Mouse (Mus musculus) heart, postnatal 14 days (tissue): ENCODE results near the gene Ydjc. TPM values are rescaled to one million over a fixed set of nuclear protein-coding genes. Genes with fewer than 3 reads are reported as not detected.
A peak's percentile ranks its signal among the peaks of the same experiment; 100 is the strongest.

Source experiments
- DNase-seq, 2 experiments: peaks; one replicate each; pipeline ENCODE4 v3.0.0; 2021 to 2022
- intact Hi-C: fragments of 180-260 bp; cut with DNase I; formaldehyde crosslinking; loops from one replicate; pipeline ENCODE4 v1.15.1; 2025
- long read RNA-seq, 2 experiments: library from polyadenylated mRNA; stranded (forward); transcript quantifications; one replicate each; pipeline ENCODE4 v2.0.0; 2021
- total RNA-seq, 2 experiments: library from RNA; stranded (reverse); gene quantifications; 2 replicates each; pipeline ENCODE4 v1.2.3; 2021

The Ydjc gene
- 1 to 10 TPM; 1.3 TPM for total RNA-seq
- long read RNA-seq, experiment 1, partial matches to known transcripts = 0 of 1 reads
- long read RNA-seq, experiment 1, other reads (novel, unspliced or antisense) = 0 of 1 reads
- long read RNA-seq, experiment 2, partial matches to known transcripts = 0 of 2 reads
- long read RNA-seq, experiment 2, other reads (novel, unspliced or antisense) = 0 of 2 reads

DNA sequence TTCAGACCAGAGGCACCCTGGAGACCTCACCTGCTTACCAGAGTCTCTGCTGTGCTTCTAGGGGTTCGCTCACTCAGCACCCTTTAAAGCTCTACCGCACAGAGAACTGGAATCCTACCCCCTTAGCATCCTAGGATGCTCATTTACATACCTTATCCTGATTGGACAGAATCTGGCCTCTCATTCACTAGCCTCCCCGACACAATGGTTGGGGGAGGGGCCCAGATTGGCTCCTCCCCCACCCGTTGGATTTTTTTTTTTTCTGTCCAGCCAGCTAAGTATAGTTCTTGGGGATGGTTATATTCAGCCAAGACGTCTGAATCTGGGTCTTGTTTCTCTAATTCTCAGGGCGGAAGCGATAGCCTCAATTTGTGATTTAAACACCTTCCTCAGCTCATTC is at the start of gene Ydjc:
TSS of gene Ydjc (plus strand) at position 283 of the 400 bp plus-strand sequence.
- intact Hi-C loops = loop anchor here (5.0 kb wide), 1 partner anchor 133 kb away; the partner anchor contains the start of gene Tmem191c

DNA sequence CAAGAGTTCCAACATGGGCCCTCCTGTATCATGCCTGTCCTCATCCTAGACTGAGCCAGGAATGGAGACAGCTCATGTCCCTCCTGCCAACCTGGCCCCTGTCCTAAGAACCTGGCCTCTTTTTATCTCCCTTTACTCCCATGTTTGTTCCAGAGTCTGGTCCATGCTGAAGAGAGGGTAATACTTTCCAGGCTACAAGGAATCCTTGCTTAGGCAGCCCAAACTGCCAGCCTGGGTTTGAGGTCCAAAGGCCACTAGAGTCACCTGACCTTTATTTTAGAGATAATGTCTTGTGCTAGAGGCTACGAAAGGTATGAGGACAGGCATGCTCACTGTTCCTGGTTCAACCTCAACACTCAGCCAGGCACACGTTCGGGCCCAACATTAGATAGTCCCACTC is 47.5 kb upstream of the Ydjc start:
- intact Hi-C loops = no loop called here
- DNase-seq = no peak

More for the DNA sequence above, at the start of gene Ydjc:
- no peak for DNase-seq

DNA sequence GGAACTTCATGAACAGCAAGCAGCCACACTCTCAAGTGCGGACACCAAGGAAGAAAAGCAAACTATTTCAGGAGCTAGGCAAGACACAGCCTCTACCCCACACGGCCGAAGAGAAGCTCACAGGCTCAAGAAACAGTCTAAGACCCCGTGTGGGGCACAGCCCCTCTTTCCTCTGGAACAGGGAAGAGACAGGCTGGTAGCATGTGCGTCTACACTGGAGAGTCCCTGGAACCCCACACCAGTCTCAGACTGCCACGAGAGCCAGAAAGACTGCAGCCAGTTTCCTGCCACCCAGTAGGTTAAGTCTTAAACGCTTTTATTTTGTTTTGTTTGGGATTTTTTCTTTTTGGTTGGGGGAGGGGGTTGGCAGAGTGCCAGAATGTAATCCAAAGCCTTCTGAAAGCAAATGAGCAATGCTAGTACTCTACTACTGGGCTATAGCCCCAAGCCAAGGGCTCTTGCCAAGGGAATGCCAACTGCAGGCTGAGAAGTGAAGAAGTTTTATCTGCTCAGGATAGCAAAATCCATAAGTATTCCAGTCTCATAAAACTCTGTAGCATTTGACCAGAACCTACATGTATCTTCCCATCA is 41.7 kb upstream of the Ydjc start:
- peak in 1 of 2 experiments; percentile 11 for DNase-seq
- intact Hi-C loops = no loop called here

DNA sequence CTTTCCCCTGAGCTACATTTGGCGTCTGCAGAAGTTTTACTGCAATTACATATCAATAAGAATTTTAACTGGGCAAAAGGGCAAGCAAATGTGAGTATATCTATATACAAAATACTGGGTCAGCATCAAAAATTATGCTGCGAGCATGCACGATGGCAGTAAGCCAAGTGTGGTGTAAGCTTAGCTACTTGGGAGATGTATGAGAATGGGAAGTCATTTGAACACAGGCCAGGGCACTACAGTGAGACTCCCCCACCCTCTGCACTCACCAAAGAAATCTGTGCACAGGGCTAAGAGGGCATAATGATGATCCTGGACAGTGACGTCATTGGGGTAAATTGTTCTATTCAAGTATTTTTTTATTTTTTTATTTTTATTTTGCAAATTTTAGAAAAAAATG is 39.8 kb upstream of the Ydjc start:
- intact Hi-C loops = no loop called here

DNA sequence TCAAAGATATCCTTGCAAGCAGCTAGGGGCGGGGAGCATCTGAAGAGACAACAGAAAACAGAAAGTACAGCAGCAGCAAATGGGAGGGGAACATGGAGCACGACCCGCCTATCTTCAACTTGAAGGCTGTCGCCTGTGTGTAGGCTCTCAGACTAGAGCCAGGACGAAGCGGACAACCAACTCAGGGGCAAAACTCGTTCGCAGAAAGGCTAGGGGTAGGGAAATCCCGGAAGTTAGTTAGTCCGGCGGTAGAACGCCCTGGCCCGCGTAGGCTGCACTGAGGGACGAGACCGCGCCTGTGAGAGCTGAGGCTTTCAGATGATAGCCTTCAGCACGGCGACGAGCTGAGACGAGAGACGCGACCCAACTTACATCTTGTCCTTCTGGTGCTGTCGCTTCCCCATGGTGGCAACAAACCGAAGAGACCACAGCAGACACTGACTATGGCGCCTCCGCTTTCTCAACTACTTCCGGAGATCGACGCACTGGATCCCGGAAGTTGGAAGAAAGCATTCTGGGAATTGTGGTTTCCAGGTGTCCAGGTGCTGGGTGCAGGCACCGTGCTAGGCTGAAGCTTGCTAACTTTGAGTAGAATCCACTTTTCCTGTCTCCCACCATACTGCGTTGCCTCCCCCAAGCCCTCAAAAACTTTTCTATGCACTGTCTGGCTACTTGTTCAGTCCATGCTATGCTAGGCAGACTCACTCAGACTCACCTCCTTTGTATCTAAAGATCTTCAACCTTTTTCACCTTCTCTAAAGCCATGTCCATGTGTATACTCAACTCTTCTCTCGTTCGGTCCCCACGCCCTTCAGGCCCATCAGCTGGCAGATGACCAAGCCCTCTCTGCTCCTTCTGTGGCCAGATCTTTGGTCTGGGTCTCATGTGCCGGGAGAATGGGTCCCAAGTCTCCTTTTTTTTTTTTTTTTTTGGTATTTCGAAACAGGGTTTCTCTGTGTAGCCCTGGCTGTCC is 33.4 kb upstream of the Ydjc start, which contains the start of gene Ppil2:
TSS of gene Ppil2 (minus strand) at position 487 of the 973 bp plus-strand sequence.
- intact Hi-C loops = no loop called here
- peak; percentile 65 to 72 for DNase-seq

More for the DNA sequence above, 39.8 kb upstream of the Ydjc start:
- no peak for DNase-seq

DNA sequence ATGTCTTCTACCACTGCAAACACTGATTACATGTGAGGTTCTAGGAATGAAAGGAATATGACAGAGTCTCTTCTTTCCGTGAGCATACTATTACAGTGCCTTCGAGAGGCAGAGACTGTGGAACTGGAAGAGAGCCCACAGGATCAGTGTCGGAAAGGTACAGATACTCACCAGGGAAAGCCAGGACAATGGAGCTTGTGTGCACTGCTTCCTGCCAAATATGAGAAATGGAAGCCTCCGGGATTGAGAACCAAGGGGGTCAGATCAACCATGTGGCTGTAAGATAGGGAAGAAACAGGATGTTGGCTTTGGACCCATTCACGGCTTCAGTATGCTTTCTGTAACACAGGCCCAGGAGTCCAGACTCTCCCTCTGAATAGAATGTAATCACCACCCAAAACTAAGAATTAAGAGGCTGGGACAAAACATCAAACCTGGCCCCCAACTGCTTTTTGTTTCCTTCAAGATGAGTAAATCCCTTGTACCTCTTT is 27.1 kb upstream of the Ydjc start:
- no peak for DNase-seq
- intact Hi-C loops = no loop called here

DNA sequence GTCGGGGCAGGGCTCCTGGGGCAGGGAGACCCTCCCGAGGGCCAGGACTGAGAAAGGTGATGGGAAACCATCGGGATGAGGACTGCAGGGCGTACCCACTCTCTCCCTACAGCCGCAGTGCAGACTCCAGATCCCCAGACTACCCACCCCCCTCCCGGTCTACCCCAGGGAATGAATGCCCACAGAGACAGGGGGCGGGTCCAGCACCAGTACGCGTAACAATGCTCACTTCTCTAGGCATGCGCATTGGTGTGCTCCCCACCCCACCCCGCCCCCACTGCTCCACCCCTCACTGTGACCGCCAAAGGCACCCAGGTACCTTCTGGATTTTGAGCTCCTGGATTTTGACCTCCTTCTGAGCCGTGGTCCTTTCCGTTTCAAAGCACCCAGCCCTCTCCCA is 22.9 kb upstream of the Ydjc start:
- intact Hi-C loops = no loop called here
- no peak for DNase-seq

DNA sequence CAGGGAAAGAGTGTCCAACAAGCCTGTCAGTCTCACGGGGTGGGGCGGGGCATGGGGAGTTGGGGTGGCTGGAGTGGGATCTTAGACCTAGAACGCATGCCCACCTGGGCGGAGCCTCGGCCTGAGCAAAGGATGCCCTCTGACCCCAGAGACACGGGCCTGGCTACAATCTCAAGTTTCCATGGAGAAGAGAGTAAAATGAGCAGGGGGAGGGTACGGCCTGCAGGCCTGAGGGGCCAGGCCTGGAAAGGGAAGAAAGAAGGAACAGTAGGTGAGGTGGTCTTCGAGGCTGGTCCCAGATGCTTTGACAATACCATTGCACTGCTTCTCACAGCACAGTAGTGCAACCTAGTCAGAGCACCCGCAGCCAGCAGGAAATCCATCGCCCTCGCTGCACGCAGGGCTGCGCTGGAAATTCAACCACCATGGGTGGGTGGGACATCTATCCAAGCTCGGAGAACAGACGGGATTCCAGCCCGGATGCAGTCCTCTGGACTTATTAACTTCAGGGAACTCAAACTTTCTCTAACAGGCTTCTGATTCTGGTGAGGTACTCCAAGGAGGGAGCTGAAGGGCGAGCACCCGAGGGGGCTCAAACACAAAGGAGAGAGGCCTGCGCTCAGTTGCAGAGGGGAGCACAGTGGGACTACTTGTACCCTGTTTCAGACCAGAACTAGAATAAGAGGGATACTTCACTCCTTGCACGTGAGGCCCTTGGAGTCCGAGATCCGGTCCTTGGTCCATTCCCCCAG is 20.1 kb upstream of the Ydjc start:
- intact Hi-C loops = no loop called here
- no peak for DNase-seq

DNA sequence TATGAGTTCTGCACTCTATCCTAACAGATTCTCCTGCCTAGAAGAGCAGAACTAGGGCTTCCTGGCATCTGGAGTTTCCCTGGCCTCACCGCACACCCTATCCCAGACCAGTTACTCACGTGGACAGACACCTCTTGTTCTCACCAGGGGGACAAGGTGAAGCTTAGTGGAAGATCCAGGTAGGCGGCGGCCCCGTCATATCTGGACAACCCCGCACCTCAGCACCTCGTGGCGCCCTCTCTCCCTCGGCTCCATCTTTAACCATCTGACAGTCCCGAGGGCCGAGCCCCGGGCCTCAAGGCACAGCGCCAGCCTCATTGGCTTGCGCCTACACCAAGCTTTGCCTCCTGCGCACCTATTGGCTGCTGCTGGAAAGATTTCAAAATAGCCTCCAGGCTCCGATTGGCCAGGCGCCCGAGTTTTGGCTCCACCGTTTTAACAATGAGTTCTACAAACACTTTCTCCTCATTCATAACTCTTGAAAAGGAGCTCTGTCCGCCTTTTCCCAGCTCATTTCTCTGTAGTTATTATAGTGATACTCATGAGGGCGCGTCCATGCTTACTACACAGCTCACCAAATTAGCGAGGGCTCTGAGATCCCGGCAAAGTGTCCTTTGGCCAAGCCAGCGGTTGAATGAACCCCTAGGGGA is 19.4 kb upstream of the Ydjc start, which contains the start of gene 2610318N02Rik:
TSS of gene 2610318N02Rik (minus strand) at position 297 of the 650 bp plus-strand sequence.
- DNase-seq = peak; percentile 54 to 71

DNA sequence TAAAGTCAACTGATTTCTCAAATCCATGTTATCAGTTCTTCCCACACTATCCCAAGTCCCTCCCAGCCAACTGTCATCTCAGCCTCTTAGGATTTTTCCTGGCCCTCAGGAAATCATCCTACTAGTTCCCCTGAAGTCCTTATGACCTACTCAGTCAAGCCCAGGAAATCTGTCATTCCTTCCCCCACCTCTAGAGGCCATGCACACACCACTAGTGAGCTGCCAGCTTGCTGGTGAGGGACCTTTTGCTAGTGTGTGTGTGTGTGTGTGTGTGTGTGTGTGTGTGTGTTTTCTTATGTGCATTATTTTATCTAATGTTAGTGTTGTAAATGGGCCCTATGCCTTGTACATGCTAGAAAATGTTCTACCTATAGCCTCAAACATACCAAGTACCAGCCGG is 17.1 kb upstream of the Ydjc start:
- peak in 1 of 2 experiments; percentile 62 for DNase-seq
- intact Hi-C loops = no loop called here

More for the DNA sequence above, 19.4 kb upstream of the Ydjc start, which contains the start of gene 2610318N02Rik:
- intact Hi-C loops = no loop called here

DNA sequence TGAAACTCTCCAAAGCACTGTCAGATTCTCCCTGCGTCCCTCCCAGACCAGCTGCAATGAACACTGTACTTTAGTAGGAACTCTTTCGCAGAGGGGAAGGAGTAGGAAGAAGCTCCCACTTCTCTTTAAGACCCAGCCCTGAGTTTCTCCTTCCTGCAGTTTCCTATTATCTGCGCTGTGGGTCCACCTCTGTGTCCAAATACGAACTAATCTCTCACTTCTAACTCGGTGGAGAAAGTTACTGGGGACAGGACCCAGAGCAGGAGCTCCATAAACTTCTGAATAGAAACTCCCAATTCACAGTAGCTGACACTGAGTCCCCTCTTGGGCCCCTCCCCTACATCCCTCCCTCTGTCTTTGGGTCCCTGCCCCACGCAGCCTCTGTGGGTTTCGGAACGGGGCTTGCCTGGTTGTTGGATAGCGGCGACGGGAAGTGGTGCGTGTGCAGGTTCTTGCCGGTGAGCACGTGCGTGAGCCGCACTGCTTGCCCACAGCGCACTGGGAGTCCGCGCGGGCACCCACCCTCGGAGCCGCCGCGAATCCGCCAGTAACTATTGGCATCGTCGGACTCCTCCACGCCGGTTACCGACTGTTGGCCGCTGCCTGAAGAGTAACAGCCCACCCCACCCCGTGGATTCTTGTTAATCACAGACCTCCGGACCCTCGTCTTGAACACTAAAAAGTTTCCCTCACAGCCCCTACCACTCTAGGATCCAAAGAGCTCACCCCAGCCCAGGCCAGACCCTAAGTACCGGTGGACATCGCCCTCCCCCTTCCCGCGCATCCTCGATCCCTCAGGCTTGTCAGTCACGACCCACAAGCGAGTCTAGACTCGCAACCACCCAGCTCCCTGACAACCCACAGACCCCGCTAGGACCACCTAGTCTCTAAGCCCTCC is 13.0 kb upstream of the Ydjc start:
- intact Hi-C loops = no loop called here
- peak in 1 of 2 experiments; percentile 16 for DNase-seq

DNA sequence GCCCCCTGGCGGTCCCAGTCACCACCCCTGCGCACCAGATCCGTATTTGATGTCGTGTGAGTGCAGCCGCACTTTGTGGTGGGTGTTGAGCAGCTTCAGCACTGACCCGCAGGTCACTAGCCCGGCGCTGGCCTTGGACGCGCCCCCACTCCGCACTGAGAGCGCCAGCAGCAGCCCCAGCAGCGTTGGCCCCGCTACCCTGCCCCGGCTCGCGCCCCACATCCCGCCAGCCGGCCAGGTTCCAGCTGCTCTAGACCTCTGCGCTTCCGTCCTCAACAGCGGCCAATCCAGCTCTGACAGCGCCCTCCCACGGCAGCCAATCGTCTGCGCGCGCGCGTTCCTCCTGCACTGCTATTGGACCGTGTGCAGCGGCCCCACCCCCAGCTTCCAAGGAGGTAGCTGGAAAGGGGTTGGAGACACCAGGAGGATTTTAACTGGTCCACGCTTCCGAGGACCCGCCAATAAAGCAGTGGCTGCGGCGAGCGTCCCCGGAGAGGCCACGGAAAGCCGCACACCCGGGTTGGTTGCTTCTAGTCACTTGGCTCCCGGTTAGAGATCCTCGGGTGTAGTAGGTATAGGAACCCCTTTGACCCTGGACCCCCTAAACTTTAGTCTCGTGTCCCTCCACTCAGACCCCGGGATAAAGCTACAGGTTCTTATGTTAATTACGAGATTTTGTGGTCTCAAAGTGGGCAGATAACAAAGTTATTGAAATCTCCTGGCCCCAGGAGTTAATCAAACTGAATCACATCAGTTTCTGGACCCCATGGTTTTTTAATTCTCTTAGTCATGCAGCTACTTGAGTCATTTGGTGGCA is 12.1 kb upstream of the Ydjc start, which contains the start of gene Sdf2l1:
TSS of gene Sdf2l1 (minus strand) at position 295 of the 817 bp plus-strand sequence.
- DNase-seq = peak; percentile 96
- intact Hi-C loops = no loop called here

DNA sequence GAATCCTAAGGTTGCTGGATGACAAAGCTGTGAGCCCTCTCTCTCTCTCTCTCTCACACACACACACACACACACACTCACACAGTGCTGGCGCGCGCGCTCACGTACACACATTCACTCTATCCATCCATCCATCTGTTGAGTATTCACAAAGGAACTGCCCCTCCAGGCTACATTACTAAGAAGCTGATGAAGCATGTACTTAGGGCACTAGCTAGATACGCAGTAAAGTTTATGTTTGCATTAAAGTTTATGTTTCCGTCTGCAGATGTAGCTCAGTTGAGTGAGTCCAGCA is 11.6 kb upstream of the Ydjc start:
- intact Hi-C loops = no loop called here
- no peak for DNase-seq

DNA sequence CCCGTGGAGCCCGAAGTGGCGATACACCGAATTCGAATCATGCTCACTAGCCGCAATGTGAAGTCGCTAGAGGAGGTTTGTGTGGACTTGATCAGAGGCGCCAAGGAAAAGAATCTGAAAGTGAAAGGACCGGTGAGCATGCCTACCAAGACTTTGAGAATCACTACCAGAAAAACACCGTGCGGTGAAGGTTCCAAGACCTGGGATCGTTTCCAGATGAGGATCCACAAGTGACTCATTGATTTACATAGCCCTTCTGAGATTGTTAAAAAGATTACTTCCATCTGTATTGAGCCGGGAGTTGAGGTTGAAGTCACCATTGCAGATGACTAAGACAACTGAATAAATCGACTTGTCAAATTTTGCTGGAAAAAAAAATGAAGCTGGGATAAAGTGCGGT is 7.1 kb upstream of the Ydjc start:
- DNase-seq = no peak
- intact Hi-C loops = no loop called here

DNA sequence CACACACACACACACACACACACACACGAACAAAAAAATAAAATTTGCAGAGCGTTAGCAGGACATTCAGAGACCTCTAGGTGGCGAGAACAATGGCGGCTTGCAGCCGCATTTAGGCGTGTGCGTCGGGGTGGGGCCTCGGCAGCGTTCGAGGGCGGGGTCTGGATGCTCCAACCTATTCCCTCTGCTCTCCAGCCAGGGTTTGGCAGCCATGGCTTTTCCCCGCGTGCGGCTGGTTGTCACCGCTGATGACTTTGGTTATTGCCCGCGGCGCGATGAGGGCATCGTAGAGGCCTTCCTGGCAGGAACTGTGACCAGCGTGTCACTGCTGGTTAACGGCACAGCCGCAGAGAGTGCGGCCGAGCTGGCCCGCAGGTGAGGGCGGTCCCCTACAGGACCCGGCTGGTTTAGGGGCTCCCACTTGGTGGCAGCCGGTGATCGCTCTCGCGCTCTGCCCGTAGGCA is 2.4 kb downstream of the Ydjc start, which contains the start of gene Ccdc116:
TSS of gene Ccdc116 (minus strand) at position 458 of the 464 bp plus-strand sequence.
- intact Hi-C loops = loop anchor here (5.0 kb wide), 2 partner anchors 45 to 60 kb away; partner anchors contain the start of gene Rimbp3
- DNase-seq = peak; percentile 77 to 81

DNA sequence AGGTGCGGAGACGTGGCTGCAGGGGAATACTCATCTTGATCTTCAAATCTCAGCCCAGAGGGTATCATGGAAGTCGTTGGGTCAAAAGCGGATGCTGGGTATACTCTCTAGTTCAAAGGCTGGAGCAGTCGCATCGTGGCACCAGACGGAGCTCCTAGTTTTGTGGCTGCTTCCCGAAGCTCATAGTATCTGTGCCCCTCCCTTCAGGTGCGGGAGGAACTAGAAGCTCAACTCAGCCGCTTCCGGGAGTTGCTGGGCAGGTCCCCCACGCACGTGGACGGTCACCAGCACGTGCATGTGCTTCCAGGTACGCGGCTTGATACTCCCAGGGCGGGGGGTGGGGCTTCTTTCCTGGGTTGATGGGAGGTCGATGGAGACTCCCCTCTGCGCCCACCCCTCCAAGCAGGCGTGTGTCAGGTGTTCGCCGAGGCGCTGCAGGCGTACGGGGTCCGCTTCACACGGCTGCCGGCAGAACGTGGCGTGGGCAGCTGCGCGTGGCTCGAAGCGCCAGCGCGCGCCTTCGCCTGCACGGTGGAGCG is 3.0 kb downstream of the Ydjc start:
- intact Hi-C loops = loop anchor here (5.0 kb wide), 2 partner anchors 45 to 60 kb away; partner anchors contain the start of gene Rimbp3
- no peak for DNase-seq

DNA sequence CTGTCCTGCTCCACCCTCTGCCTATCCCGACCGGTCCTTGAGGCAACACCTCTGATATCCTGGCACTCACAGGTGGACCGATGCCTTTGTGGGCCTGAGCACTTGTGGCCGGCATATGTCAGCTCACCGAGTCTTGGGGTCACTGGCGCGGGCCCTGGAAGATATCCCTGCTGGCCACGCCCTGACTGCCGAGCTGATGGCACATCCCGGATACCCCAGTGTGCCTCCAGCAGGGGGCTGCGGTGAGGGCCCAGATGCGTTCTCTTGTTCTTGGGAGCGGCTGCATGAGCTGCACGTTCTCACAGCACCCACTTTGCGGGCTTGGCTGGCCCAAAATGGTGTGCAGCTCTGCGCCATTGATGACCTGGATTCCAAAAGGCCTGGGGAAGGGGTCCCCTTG is 3.7 kb downstream of the Ydjc start:
- peak in 1 of 2 experiments; percentile 22 for DNase-seq
- intact Hi-C loops = loop anchor here (5.0 kb wide), 2 partner anchors 44 to 59 kb away; partner anchors contain the start of gene Rimbp3
